Mouse (Mus musculus) thymus, postnatal 10 days (tissue): ENCODE measurements around the gene 4930455H04Rik.

Experiments
- DNase-seq, 2 experiments: peaks; one replicate each; pipeline ENCODE4 v3.0.0; 2021; ENCODE audit warnings: low spot score in 2 of 2

4930455H04Rik gene

GRCm38 (mm10) chr3:116967967-116968366 lies at the start of gene 4930455H04Rik:
Gene 4930455H04Rik, plus strand, starts transcription at chr3:116968267.
- no peak for DNase-seq

DNA sequence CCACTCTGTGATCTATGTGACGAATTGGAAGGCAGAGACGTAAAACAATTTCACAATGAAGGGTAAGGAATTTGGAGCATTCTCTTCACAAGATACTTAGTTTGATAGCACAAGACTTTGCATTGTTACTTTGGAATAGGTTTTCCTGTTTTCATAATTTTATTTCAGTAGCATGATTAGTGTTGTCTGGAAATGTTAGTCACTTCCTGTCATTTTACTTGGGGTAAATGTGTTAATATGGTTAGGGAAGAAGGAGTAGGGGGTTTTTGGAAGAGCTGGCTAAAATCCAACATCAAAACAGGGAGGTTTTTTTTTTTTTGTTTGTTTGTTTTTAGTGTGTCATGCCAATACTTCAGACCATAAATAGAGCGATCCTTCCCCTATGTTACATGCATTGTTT lies 46.5 kb upstream of the 4930455H04Rik start:
- no peak for DNase-seq

DNA sequence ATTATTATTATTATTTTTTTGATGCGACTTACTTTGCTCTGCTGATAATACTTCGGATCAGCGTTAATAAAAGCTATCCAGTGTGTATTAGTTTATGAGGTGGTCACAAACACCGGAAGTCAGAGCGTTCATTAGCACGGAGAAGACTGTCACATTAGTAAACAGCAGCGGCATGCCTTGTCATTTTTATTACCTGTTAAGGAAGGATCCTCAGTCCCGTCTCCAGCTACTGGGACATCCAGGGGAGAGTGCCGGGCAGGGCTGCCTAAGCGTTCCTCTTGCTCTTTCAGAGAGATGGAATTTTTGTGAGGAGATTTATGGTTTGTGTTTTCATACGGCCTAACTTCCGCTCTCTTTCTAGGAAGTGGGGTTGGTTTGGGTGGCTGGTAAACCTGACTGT lies 45.0 kb upstream of the 4930455H04Rik start:
- no peak for DNase-seq

GRCm38 (mm10) chr3:116928994-116929393 lies 39.1 kb upstream of the 4930455H04Rik start:
- DNase-seq: no peak

DNA sequence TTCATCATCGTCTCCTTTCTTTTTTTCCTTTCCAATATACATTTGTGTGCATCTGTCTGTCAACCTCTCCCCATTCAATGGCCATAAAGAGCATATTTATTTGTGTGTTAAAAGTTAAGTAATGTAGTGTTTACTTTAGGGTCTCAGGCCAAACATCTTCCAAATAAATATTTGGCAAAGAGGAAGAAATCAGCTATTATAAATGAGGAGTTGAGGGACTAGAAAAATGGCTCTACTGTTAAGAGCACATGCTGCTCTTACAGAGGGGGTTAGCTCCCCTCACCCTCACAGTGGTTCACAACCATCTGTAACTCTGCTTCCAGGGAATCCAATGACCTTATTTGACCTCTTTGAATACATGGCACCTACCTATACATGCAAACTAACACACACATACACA lies 34.9 kb upstream of the 4930455H04Rik start:
- DNase-seq: no peak

- no peak for DNase-seq
Observed at GRCm38 (mm10) chr3:116936934-116937691, 31.0 kb upstream of the 4930455H04Rik start.

- no peak for DNase-seq
Observed at GRCm38 (mm10) chr3:116940804-116941558, 27.1 kb upstream of the 4930455H04Rik start.

- no peak for DNase-seq
Observed at GRCm38 (mm10) chr3:116941559-116942117, 26.4 kb upstream of the 4930455H04Rik start.

GRCm38 (mm10) chr3:116942751-116943150 lies 25.3 kb upstream of the 4930455H04Rik start:
- DNase-seq: no peak

GRCm38 (mm10) chr3:116943422-116943821 lies 24.6 kb upstream of the 4930455H04Rik start:
- DNase-seq: no peak

GRCm38 (mm10) chr3:116946476-116946875 lies 21.6 kb upstream of the 4930455H04Rik start:
- no peak for DNase-seq

DNA sequence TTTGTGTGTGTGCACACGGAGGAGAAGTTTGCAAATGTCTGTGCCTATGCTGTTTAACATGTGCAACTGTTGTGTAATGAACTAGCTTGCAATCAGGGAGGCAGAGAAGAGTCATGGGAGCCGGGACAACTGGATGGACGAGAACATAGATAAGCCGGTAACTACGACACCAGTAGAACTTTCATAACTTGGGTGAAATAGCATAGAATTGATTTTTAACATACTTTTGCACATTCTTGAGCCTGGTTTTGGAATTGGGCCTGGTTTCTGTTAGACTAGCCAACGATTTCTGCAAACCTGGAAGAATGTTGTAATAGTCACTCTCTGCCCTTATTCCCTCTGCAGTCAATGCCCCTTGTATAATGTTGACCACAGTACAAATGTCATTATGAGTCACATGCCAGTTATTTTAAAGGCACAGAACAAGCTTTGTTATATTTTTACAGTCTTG lies 17.4 kb upstream of the 4930455H04Rik start:
- DNase-seq: no peak

DNA sequence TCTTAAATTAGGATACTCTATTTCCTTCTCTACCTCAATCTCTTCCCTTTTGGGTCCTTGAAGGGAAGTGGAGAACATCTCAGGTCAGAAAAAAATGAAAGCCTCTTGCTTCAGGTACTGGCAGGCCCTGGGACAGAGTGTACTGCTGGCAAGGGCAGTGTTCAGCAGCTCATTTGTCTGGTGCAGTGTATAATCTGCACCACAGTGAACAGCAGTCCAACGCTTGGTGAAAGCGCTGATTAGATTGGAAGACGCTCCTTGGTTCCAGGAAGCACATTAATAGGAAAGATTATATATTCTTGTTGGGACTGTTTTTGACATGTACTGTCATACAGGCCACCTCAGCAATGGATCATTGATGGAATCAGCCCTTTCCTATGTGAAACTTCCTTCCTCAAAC lies 16.6 kb upstream of the 4930455H04Rik start:
- no peak for DNase-seq

DNA sequence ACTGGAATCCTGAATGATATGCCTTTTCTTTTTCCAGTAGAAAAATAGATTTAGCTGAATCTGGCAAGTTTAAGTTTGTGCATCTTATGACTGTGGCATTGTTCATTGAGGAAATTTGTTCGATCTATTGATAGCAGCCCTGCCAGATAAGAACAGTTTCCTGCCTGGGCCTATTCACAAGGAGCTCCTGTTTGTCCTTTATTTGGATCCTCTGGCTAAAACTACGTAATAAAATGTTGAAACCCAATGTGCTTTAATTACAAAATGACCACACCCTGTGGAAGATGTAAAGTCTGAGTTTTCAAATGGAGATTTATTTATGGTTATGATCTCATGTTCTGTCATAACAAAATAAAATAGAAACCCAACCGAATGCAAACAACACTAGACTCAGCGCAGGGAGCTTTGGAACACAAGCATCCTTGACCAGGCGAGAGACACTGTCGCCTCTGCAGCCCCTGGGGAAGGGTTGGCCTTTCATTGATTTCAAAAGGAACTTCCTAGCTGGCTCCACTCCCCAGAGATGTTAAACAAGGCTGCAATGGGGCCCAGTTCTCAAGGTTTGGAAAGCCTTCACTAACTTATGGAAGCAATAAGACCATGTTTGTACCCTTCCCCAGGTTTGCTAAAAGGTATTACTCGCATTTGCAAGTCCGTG lies 15.7 kb upstream of the 4930455H04Rik start:
- no peak for DNase-seq

DNA sequence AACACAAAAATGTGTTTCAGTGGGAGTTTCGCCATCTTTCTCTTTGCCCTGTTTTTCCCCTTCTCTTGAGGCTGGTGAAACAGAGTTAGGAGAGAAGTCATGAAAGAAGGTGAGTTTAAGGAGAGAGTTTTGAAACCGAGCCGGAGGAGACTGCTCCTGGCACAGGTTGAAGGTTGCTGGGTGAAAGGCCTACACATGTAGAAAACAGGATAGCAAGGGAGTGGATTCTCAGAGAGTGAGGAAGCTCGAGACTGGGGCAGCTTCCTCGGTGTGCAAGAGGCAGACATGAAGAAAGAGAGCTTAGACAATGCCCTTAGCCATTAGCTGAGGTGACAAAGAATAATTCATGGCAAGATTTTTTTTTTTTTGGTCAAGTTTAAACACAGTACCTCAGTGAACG lies 14.7 kb upstream of the 4930455H04Rik start:
- no peak for DNase-seq

GRCm38 (mm10) chr3:116955061-116955460 lies 13.0 kb upstream of the 4930455H04Rik start:
- no peak for DNase-seq

GRCm38 (mm10) chr3:116960414-116960813 lies 7.7 kb upstream of the 4930455H04Rik start:
- DNase-seq: no peak

DNA sequence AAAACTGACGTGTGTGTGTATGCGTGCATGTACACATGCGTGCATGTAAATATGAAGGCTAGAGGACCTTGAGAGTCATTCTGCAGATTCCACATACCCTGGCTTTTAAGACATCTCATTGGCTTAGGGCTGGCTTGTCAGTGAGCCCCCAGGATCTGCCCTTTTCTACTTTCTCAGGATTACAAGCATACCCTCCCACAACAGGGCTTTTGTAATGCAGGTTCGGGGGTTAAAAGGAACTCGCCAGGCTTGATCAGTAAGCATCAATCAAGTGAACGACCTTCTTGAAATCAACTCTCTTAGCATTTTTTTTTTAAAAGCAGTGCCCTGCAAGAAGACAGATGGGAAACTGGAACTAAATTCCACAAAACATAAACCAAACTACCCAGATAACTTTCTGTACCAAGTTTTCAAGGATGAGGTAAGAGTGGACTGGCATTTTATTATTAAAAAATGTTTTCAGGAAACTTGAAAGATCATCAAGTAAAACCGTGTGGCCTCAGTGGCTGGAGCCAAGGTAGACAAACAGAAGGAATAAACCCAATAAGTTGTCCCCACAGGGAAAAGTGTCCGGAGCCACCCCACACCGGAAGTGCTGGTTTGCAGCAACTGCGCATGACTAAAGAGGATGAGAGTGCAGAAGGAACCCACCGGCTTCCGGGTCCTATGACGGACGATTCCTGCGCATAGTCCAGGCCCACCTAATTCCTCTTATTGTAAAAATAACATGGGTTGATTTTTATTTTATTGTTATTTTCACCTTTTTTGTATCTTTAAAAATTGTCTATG lies 6.5 kb upstream of the 4930455H04Rik start:
- no peak for DNase-seq

DNA sequence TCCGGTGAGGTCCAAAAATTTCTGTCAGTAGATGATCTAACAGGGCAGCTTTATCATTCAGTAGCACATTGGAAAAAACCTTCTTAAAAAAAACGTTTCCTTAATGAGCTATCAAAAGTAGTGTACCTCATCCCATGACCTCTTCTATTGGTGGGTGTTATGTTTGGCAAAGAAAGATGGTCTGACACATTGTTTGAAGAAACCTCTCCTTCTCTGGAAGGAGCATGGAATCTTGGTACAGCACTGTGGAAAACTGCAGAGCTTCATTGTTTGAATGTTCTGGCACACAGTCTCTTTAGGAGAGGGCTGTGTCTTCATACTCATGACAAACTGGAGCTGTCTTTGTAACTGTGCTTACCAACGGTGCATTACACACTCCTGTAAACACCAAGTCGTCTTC lies 4.9 kb upstream of the 4930455H04Rik start:
- DNase-seq: no peak

DNA sequence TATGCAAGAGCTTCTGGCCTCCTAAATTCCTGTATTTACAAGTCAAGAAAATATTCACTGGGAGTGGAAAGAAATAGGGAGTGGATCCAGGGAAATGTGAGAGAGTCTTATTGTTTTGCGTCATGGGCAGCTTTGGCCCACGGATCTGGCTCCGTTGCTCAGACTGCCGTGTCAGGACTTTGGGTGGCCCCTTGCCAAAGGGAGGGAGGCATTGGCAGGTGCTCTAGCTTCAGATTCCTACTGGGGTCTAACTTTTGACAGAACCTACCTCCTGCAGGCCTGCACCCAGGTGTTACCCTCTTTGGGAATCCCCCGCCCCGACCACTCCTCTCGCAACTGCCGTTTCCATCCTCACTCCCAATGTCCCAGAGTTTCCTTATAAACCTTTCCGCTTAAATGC lies 3.6 kb upstream of the 4930455H04Rik start:
- DNase-seq: no peak

- DNase-seq: no peak
Observed at GRCm38 (mm10) chr3:116966225-116966624, 1.8 kb upstream of the 4930455H04Rik start.
